Mouse (Mus musculus) bone marrow macrophage, adult 2 months (primary cell): Measurements from ENCODE around the gene Prrxl1. TPM values are rescaled to one million over a fixed set of nuclear protein-coding genes. Genes with fewer than 3 reads are reported as not detected.

Experiments used
- H3K27ac ChIP-seq: 2 replicates; pipeline ENCODE4 v1.5.1; 2012; ENCODE audit warnings: low read depth, low read length; ENCODE audit not compliant: insufficient read depth
- H3K4me1 ChIP-seq: 2 replicates; pipeline ENCODE4 v1.6.1; 2012; ENCODE audit warnings: low read length; ENCODE audit not compliant: control insufficient read depth, insufficient read depth
- H3K4me3 ChIP-seq: 2 replicates; pipeline ENCODE4 v1.5.1; 2012; ENCODE audit warnings: mild to moderate bottlenecking, low read length, moderate library complexity; ENCODE audit not compliant: insufficient read depth
- CTCF ChIP-seq: IDR thresholded peaks from 2 replicates; pipeline ENCODE4 v1.5.1; 2012; ENCODE audit warnings: low read depth, mild to moderate bottlenecking, low read length, moderate library complexity
- POLR2A ChIP-seq: IDR thresholded peaks from 2 replicates; pipeline ENCODE4 v1.6.1; 2012; ENCODE audit warnings: mild to moderate bottlenecking, low read depth, low read length, borderline replicate concordance
- polyA plus RNA-seq: library from polyadenylated mRNA; stranded (reverse); fragments of >200 nt; gene quantifications from 2 replicates; pipeline ENCODE4 v1.2.4, GENCODE M21; 2012; ENCODE audit not compliant: missing spikeins, insufficient read depth, insufficient read length

Prrxl1 gene
- polyA plus RNA-seq, 1 experiment, result not detected

DNA sequence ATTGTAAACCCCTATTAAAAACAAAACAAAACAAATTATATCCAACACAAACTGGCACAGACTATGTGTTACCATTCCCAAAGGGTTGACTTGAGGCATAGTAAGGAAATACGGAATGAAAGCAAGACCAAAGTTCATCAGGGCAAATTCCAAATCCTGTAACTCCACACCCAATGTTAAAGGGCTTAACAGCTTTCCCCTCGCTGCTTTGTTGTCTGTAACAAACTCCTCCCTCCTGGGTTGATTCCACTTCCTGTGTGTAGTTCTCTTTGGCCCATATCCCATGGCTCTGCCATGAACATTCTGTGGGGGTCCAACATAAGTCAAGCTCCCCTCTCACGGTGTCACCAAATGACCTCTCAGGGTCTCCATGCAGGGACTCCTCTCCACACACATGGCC lies 8.8 kb upstream of the Prrxl1 start:
- Histone ChIP-seq H3K4me1 (no peaks in the 10 kb centered on the region), H3K27ac (no peak overlapping the region), H3K4me3 (no peak overlapping the region)
- no peak for TF ChIP-seq CTCF
- TF ChIP-seq POLR2A, result no peak

DNA sequence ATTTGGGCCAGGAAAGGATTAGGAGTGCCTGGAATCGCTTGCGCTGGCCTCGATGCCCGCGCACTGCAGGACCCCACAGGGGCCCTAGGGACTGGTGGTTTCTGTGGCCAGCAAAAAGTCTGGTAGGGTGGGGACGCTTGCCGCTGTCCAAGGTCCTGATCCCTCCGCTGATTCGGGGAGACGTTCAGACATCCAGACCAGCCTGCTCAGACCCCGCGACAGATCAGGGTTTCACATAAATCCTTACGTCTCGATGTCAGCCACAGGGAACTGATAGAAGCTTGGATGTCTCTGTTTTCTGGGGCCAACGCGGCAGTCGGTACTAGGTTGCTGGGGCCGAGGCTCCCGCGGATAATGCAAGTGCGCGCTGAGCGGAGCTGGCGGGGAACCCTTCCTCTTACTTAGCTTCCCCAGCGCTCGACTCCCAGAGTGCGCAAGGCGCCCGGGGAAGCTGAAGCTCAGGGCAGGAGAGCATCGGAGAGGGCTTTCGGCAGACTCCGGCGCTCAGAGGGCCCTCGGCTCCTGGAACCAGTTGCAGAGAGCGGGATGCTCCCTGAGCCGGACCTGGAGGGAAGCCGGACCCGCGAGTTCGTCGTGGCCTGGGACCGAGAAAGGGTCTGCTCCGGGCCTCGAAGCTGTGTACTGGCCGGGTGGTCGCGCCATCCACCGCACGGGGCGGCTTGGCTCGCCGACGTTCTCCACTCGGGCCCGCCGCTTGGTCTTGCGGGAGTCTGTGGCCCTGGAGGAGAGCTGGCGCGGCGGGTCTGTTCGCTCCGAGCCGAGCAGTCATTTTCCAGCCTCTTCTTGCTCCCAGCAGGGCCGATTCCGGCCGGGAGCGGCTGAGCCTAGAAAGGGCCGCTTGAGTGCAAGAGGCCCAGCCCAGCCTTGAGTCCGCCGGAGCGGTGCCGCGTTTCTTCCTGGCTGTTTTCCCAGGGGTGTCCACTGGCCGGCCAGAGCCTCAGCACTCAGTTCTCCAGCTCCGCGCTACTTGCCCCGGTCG lies 1.7 kb upstream of the Prrxl1 start:
- no peaks in the 10 kb centered on the region for H3K4me1 ChIP-seq
- H3K4me3 ChIP-seq, result no peak overlapping the region
- H3K27ac ChIP-seq, result no peak overlapping the region
- TF ChIP-seq CTCF, result no peak
- TF ChIP-seq POLR2A, result no peak

DNA sequence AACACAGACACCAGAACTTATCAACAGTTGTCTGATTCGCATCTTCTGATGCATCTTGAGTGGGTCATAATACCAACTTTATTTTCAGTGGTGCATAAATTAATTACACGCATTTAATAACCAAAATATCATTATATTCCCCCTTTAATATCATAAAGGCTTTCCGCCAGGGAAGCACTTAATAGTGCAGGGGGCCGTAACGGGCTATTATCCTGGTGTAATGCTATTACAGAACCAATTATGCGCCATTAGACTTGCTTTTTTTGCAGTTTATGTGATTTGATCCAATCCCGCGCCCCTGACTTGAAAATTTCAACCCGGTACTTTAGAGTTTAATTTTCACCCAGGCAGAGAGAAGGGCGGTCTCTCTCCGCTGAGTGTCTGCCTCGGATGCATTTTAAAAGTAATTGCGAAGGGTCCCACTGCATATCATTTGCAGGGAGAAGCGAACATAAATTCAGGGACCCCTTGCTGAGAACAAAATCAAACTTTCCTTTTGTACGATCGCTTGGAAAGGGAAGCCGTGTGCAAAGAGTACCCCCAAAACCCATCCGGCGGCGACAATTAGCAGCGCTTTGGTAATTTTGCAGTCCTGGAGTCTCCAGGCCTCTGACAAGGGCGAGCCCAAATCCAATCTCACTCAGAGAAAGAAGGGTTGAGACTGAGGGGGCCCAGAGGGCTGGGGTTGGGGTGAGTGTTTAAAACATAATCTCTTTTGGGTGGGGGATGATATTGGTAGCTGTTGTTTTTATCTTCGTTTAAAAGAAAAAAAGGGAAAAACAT lies 579 bp upstream of the Prrxl1 start:
- H3K4me3 ChIP-seq, result no peak overlapping the region
- H3K27ac ChIP-seq, result no peak overlapping the region
- no peaks in the 10 kb centered on the region for H3K4me1 ChIP-seq
- TF ChIP-seq POLR2A, result no peak
- TF ChIP-seq CTCF, result no peak

DNA sequence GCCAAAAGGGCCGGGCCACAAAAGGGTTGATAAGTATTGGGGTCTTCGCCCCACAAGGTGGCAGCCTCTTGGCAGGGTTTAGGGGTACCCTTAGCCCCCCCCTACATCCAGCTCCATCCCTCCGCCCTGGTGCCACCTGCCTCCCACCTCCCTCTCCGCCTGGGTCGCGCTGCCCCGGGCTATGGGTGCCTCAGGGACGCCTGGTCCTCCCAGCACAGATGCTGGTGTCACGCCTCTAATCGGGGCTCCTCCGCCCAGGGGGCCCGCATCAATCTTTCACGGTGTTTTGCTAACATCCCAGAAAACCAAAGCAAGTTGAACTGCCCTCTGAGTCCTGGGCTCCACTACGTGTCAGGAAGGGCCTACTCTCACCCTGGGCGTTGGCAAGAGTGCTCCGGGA lies 903 bp downstream of the Prrxl1 start:
- Histone ChIP-seq H3K4me1 (no peaks in the 10 kb centered on the region), H3K27ac (no peak overlapping the region), H3K4me3 (no peak overlapping the region)
- TF ChIP-seq POLR2A (no peak), CTCF (no peak)

DNA sequence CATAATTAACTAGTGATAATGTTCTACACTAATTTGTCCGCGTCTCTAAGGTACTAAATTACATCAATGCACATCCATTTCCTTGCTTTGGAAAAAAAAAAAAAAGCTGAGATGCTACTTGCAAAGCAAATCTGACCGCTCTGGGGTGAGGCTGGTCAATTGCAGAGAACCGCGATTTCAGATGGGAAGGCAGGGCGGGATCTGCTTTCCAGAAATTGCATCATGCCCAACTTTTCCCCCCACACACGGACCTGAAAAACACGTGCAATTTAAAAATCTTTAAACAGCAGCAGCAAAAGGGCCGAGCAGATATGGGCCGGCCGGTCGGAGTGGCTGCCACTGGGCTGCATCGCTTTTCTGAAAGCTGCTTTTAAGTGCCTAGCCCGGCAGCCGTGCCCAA lies 6.3 kb downstream of the Prrxl1 start:
- Histone ChIP-seq H3K4me3 (no peak overlapping the region), H3K4me1 (no peaks in the 10 kb centered on the region), H3K27ac (no peak overlapping the region)
- TF ChIP-seq POLR2A (no peak), CTCF (no peak)

DNA sequence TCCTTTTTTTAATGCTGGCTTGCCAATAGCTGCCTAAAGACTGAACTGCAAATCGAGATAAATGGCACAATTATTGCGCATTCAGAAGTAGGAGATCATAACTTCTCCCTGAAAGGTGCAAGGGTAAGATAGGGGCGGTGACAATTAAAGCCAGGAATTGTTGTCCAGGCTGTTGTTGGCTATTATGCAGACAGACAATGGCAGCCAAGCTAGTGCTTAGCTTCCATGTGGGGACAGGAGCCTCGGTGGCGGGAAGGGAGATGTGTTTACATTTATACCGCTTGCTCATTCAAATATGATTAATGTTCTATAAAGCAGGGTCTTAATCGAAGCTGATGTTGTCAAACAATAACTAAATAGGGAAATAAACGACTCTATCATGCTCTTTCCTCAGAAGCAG lies 7.1 kb downstream of the Prrxl1 start:
- Histone ChIP-seq H3K27ac (no peak overlapping the region), H3K4me1 (no peaks in the 10 kb centered on the region), H3K4me3 (no peak overlapping the region)
- TF ChIP-seq CTCF (no peak), POLR2A (no peak)

DNA sequence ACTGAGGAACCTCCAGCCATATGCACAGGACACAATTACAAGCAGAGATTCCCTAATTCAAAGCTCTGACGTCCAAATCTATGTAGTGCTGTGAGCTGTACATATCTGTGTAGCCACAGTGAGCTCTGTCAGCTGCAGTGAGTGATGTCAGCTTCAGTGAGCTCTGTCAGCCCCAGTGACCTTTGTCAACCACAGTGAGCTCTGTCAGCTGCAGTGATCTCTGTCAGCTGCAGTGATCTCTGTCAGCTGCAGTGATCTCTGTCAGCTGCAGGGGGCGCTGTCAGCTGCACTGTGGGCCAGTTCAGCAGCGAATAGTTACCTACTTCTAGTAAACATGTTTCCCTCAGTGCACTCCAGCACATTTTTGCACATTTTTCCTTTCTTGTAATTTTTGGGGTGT lies 10.2 kb downstream of the Prrxl1 start:
- Histone ChIP-seq H3K4me1 (no peaks in the 10 kb centered on the region), H3K4me3 (no peak overlapping the region), H3K27ac (no peak overlapping the region)
- TF ChIP-seq CTCF (peak; percentile 48; the same call in 1 of the 2 replicates), POLR2A (no peak)

DNA sequence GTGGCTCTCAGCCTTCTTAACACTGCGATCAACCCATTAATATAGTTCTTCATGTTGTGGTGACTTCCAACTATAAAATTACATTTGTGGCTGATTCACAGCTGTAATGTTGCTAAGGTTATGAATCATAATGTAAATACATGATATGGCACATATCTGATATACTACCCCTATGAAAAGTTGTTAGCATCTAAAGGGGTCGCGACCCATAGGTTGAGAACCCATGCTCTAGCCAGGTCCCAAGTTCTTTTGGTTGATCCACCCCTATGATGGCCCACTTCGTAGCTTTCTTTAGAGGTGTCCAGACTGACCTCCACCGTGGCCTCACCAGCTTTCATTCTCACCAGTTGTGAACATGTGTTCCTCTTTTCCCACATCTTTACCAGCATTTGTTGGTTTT lies 18.0 kb downstream of the Prrxl1 start:
- Histone ChIP-seq H3K27ac (no peak overlapping the region), H3K4me1 (no peaks in the 10 kb centered on the region), H3K4me3 (no peak overlapping the region)
- TF ChIP-seq POLR2A (no peak), CTCF (no peak)

DNA sequence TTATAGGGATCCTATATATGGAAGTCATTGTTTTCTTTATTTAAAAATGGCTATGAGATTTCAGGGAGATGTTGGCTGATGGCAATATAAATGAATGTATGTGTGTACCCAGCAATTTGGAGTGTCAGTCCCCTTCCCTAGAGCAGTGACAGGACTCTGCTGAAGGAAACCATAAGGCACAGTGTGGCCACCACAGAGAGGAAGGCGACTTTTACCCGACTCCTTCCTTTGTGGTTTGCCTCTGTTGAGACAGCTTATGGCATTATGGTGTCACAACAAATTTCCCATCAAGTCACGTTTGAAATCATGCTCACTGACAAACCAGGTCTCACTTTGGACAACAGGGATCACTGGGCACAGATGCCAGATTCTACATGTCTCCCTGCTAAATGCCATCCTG lies 25.0 kb downstream of the Prrxl1 start:
- peaks cover 2% of the 10 kb centered on the region; the same call in 1 of the 2 replicates for H3K4me1 ChIP-seq
- no peak for TF ChIP-seq POLR2A
- no peak for TF ChIP-seq CTCF
- H3K27ac ChIP-seq, result no peak overlapping the region
- H3K4me3 ChIP-seq, result no peak overlapping the region

DNA sequence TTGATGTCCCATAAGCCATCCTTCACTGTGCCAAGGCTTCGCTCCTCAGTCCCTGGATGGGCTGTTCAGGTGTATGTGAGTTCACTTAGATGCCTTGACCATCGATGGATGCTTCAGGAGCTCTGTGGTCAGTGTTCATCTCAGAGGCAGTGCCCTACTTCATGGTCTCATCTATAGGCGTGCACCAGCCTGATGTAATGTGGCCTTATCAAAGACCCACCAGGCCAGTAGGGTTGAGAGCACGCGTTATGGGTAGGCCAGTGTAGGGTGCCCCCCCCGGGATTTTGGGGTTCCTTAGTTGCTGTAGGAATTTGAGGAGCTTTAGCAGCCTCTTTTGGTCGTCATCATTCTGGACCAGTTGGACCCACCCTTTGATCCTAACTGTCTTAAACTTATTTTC lies 25.6 kb downstream of the Prrxl1 start:
- H3K4me1 ChIP-seq, result peaks cover 6% of the 10 kb centered on the region; the same call in 1 of the 2 replicates
- H3K4me3 ChIP-seq, result no peak overlapping the region
- TF ChIP-seq POLR2A, result no peak
- TF ChIP-seq CTCF, result no peak
- H3K27ac ChIP-seq, result no peak overlapping the region
